Mouse (Mus musculus) cerebellum, postnatal 4 days (tissue): ENCODE measurements at regions not wholly inside any gene's neighbourhood (a gene's known extent, or its start where the extent isn't known, plus 50 kb on each side); places are given as distances from the start of the nearest gene placed in this dataset.

ENCODE experiments used
- DNase-seq, 2 experiments: peaks; one replicate each; pipeline ENCODE4 v3.0.0; 2022; ENCODE audit warnings: low spot score in 2 of 2, mixed read lengths in 1 of 2

DNA sequence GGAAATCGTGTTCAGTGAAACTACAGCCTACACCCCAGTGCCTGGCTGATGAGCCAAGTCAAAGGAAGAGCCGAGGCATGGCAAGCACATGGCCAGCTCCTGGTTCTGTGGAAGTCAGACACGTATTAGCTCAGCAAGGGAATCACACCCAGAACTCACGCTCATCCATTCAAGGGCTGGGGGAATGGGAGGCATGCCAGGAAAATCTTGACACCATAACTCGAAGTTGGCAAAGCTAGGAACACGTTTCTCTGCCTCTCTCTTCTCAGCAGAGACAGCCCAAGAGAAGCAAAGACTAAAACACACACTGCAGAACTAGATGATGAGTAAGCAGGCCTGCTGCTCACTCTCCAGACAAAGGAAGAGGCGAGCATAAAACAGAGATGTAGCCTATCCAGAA lies 53.5 kb upstream of the Ypel5 start:
- DNase-seq = no peak

DNA sequence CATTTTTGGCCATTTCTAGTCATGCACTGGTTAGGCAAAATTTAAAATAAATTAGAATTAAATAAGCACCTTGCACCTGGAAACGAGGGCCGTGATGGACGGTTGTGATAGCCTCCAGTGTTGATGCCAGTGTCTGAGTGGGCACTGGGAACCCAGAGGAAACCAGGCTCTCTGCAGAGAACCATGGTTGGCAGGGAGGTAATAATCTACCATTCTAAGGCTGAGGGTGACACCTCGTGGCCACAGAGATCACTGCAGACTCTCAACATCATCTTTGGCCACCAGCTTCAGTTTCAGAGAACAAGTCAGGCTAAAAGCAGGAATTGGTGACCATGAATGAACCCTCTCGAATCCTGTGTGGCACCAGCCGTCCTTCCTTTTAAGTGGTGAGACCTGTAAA lies 54.5 kb upstream of the Ypel5 start:
- DNase-seq = peak; percentile 59 to 81

DNA sequence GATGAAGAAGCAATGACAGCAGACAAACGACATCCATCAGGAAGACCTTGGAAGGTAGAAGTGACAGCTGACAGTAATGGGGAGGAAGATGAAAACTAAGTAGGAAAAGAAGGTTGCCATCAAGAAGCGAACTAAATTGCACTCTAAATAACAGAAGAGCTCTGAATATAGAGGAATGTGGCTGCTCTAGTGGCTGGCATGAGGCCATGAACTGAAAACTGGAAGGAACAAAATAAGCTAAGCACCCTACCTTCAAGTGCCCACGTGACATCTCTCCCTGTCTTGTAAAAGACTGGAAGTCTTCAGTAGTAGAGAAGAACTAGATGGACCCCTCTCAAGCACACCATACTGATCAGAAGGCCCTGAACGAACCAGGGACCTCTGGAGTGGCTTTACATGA lies 68.0 kb upstream of the Ypel5 start:
- DNase-seq = no peak

DNA sequence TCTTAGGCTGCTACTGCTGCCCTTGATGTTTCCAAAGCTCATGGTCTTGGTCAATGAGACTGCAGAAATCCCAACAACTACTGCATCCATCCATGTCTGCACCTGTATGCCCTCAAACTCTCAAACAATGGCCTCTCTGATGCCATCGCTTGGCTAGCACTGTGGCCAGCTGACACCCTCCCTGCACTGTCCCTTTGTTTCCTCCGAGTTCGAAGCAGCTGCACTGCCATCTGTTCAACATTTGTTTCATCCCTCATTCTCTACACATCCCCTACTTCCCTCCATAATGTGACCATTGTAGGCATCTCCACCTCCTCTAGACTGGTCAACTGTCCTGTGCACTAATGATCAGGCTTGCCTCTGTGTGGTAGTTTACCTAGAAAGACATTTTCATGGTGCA lies 75.3 kb upstream of the Ypel5 start:
- no peak for DNase-seq

DNA sequence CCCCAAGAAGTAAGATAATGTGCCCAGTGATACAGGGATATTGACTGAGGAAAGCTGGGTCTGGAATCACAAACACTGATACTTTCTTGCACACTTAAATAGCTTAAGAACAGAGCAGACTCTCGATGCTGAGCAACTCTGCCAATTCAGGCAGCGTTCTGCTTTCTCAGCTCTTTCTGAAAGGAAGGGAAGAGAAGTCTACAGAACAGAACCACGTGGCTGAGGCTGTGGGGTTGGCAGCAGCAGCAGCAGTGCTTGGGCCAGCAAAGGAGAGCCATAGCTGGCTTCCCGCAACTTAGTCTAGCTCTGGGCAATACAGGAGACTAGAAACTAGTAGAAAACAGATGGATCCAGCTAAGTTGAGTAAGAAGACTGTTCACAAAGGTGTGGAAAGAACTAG lies 89.8 kb upstream of the Ypel5 start:
- no peak for DNase-seq

DNA sequence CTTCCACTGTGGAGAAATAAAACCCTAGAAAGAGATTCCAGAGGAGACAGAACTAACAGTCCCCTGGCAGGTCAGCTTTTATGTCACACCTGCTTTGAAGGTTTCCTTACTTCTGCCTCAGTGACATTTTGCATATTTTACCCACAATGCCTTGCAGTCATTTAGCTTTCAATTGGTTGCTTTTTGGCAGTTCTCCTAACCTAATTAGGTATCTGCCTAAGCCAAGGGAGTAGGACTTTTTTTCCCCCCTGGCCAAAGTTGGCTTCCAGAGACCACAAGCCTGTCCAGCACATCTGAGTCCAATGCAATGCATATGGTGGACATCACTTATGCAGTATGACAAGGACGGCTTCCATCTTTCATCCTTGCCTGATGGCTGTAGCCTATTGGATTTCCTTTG lies 103.2 kb upstream of the Ypel5 start:
- DNase-seq = no peak

DNA sequence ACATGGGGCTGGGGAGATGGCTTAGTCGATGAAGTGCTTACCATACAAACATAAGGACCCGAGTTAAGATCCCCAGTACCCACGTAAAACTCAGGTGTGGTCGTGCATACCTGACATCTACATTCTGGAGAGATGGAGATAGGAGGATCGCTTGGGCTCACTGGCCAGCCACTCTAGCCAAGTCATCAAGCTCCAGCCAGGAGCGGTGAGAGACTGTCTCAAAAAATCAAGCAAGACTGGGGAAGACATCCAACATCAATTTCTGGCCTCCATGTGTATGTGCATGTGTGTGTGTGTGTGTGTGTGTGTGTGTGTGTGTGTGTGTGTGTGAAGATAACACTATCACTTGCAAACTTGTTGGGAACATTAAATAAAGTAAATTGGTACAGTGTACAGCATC lies 104.6 kb upstream of the Ypel5 start:
- DNase-seq = no peak

DNA sequence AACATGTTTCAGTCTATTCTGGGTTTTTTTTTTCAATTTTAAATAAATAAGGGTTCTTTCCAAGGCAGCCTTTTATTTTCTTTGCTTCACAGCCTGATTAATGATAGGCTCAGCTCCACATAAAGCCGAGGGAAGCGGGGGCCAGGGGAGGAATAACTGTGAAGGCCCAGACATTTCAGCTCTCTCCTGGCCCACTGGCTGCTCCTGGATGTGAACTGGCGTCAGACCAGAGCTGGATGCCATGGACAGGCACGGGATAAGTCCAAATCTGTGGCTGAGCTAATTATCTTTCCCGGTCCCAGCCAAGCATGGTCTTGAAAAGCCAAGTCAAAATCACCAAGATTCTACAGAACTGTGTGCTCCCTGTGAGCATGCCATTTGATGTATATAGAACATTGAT lies 105.1 kb upstream of the Ypel5 start:
- no peak for DNase-seq

DNA sequence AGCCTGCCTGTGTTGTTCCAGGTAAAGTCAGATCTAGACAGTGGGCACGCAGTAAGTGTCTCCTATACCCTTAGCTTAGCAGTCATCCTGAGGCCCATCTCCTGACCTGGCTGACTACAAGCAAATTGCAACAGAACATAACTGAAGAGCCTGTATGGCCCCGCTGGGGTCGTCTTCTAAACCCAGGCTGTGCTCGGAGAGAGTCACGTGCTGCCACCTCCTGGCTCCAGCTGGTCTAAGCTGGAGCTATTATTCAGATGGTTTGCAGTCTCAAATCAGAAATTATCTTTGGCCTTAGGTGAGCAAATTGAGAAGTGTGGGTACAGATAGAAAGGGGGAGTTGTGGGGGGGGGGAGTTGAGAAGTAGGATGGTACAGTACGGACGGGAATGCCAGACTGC lies 115.5 kb upstream of the Ypel5 start:
- DNase-seq = peak in 1 of 2 experiments; percentile 32

DNA sequence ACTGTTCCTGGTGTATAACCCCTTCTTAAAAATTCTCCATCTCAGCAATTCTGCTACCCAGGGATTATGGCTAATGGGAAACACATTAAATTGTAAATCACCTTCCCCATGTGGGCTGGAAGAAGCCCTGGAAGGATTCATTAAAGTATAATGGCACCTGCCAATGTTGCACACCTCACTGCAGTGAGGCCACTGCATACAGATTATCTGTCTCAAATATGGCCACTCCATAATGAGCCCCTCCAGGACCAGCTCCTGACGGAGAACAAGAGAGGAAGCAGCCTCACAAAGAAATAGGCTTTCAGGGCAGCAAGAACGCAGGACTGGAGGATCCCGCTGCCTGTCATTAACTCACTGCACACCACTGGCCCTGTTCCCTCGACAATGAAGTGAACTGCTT lies 115.2 kb upstream of the Alk start:
- DNase-seq = no peak

DNA sequence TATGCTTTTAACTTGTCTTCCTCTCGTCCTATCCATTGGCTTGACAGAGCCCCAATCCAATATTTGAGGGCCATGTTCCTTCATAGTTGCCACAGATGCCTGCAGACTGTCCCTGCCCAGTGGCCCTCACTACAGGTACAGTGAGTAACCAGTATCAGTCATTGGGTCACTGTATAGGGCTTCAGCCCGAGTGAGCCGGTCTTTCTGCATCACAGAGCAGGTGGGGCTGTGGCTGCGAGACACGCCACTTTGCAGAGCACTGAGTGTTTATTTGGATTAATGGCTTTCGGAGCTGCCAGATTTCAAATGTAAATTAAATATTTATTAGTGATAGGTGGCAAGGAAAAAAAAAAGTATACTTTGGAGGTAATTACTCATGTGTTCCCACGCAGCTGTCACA lies 87.2 kb upstream of the Alk start:
- no peak for DNase-seq

DNA sequence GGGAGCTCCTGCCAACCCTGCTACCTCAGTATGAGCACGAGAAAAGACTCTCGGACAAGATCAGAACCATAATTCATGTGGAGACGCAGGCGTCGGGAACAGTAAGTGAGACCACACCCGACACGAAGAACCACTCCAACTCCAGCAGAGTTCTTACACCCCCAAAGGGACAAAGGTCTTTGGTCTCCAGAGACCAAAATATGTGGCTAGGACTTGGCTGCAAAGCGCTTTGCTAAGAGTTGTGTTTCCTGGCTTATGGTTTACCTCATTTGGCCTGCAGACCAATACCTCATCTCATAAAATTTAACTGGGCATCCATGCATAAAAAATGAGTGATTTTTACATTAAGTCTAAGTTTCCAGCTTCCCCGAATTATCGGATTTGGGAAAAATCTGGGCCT lies 85.2 kb upstream of the Alk start:
- no peak for DNase-seq

DNA sequence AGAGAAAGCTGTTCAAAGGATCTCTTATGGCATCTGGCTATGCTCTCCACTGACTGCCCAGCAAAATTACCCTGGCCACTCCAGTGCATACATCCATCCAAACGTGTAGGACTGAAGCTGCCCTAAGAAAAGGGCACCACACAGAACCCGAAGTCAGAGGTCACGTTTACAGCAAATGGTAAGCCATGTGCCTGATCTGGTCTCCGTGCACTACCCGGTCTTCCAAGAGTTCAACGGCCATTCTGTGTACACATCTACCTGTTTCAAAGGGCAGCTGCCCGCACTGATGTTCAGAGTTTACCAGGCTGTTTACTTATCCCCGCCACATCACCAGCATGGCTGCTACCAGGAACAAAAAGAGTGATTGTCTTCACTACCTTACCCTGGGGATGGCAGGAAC lies 84.4 kb upstream of the Alk start:
- DNase-seq = no peak

DNA sequence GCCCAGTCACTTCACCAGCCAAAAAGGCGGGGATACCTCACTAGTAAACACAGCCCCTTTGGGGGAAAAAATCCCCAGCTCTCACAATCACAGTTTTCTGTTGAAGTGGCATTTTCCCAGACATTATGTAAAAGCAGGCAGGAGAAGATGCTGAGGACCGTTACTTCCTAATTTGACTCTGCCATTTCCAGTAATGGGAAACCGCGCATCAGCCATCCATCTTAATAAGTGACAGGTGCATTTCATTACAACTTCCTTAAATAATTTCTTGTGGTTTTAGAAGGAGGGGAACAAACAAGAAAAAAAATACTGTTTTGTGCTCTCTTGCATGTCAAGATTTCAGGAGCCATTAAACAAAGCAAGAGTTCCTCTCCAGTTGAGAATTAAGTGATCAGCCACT lies 70.2 kb upstream of the Alk start:
- no peak for DNase-seq

DNA sequence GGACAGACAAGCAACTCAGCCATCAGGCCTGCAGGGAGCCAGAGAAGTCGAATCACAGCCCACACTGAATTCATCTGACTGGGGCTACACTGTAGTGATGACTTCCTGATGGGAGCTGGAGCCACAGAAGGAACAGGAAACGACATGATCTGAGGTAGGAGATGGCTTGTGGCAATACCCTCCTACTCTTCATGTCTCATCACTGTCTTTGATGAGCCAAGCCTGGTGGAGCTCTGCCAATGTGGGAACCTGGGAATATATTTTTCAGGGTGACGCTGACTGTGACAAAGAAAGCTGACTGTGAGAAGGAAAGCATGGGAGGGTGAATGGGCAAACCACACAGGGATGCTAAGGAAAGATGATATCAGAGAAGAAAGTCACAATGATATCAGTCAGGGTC lies 67.6 kb upstream of the Alk start:
- no peak for DNase-seq

DNA sequence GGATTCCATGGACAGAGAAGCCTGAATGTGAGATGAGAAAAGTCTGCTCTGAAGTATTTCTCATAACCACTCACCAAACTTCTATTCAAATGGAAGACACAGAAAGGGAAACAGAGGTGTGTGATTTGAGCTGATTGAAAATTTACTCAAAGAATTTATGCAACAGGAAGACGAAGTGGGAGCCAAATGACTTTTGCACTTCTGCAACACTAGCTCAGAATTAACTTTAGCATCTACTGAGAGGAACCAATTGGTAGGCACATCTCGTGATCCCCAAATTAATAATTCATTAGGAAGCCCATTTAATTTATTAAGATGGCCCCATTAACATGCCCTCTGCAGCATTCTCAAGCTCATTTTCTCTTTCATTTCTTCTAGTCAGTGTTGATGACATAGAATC lies 62.5 kb upstream of the Alk start:
- no peak for DNase-seq

DNA sequence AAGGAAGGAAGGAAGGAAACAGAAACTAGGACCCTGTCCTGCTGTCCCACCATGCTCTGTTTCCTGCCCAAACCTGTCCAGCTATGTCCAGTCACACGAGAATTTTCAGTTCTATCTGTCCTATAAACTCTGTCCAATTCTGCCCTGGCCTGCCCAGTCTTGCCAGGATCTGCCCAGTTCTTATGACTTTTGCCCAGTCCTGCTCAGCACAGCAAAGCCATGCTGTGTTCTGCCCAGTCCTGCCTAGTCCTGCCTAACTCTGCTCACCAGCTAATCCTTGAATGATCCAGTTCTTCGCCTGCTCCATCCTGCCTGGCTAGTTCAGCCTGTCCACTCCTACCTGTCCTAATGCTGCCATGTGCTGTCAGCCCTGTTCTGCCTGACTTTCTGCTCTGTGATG lies 57.3 kb upstream of the Alk start:
- DNase-seq = no peak

DNA sequence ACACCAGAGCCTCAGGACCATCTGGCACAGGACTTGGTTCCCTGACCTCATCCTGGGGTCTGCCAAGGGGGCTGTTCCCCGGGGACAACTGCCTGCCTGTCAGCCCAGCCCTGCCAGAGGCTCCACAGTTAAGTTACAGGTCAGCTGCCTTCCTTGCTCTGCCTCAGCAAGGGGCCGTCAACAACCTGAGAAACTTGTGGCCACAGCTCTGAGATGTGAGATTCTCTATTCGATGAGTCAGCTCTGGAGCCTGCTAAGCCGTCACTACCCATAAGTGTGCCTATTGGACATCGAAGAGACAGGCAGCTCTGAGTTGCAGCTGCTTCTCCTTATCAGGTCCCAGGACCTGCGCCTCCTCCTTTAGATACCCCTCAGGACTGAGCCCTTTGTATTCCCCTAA lies 54.3 kb upstream of the Alk start:
- no peak for DNase-seq

DNA sequence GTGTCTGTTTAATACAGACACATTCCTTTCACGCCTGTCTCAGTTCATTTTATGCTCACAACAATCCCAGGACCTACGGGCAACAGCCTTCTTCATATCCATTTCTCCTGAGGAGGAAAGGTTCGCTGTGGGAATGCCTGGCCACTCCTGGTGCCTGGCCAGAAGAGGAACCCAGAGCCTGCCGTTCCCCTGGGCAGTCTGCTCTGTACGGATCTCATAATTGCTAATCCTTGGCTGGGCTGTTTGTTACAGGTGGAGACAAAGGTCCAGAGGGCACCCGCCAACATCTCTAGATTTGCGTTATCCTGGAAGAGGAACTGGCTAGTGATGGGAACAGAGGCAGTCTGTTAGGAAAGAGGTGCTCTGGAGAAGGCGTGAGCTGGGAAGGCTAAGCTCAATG lies 53.4 kb upstream of the Alk start:
- no peak for DNase-seq
